Mouse (Mus musculus) heart, postnatal 14 days (tissue): ENCODE results near the gene Usp48. TPM values are rescaled to one million over a fixed set of nuclear protein-coding genes. Genes with fewer than 3 reads are reported as not detected.
"Not testable (repeated sequence)": the region's sequence is repeated elsewhere in the genome, so short reads cannot be mapped to it uniquely, and the experiment has no call there.

Experiments
- DNase-seq, 2 experiments: peaks; one replicate each; pipeline ENCODE4 v3.0.0; 2021 to 2022
- intact Hi-C: fragments of 180-260 bp; cut with DNase I; formaldehyde crosslinking; loops from one replicate; pipeline ENCODE4 v1.15.1; 2025
- long read RNA-seq, 2 experiments: library from polyadenylated mRNA; stranded (forward); transcript quantifications; one replicate each; pipeline ENCODE4 v2.0.0; 2021
- total RNA-seq, 2 experiments: library from RNA; stranded (reverse); gene quantifications; 2 replicates each; pipeline ENCODE4 v1.2.3; 2021

Usp48 gene
- 10 to 100 TPM; 36.7 to 40.1 TPM for total RNA-seq
- long read RNA-seq, experiment 1, full-length matches to known transcripts = 6 of 30 reads
- long read RNA-seq, experiment 1, partial matches to known transcripts = 0 of 30 reads
- long read RNA-seq, experiment 1, other reads (novel, unspliced or antisense) = 24 of 30 reads
- long read RNA-seq, experiment 2, full-length matches to known transcripts = 3 of 19 reads
- long read RNA-seq, experiment 2, partial matches to known transcripts = 1 of 19 reads
- long read RNA-seq, experiment 2, other reads (novel, unspliced or antisense) = 15 of 19 reads

GRCm38 (mm10) chr4:137593601-137594495, at the start of gene Usp48:
Gene Usp48 (plus strand): TSS chr4:137593755.
- intact Hi-C loops = no loop called here
- DNase-seq = peak; percentile 100

- no peak for DNase-seq
- intact Hi-C loops = loop anchor here (5.0 kb wide), 1 partner anchor 92 kb away; no protein-coding TSS in a partner anchor
Measured at GRCm38 (mm10) chr4:137545568-137545967, 48.0 kb upstream of the Usp48 start.

- DNase-seq = peak; percentile 40 to 55
- intact Hi-C loops = loop anchor here (5.0 kb wide), 1 partner anchor 91 kb away; no protein-coding TSS in a partner anchor
Measured at GRCm38 (mm10) chr4:137546003-137546525, 47.5 kb upstream of the Usp48 start.

- no peak for DNase-seq
Measured at GRCm38 (mm10) chr4:137553466-137553865, 40.1 kb upstream of the Usp48 start.

GRCm38 (mm10) chr4:137556673-137557210, 36.8 kb upstream of the Usp48 start:
- intact Hi-C loops = loop anchor here (5.0 kb wide), 1 partner anchor 34 kb away; no protein-coding TSS in a partner anchor
- no peak for DNase-seq

More at GRCm38 (mm10) chr4:137553466-137553865, 40.1 kb upstream of the Usp48 start:
- intact Hi-C loops = no loop called here

GRCm38 (mm10) chr4:137569873-137570272, 23.7 kb upstream of the Usp48 start:
- intact Hi-C loops = no loop called here
- DNase-seq = no peak

GRCm38 (mm10) chr4:137574469-137574868, 19.1 kb upstream of the Usp48 start, which contains the start of gene Ldlrad2:
Gene Ldlrad2 (minus strand): TSS chr4:137574569.
- no peak for DNase-seq
- intact Hi-C loops = no loop called here

- DNase-seq = no peak
- intact Hi-C loops = no loop called here
Measured at GRCm38 (mm10) chr4:137577486-137577885, 16.1 kb upstream of the Usp48 start.

GRCm38 (mm10) chr4:137578181-137578845, 15.2 kb upstream of the Usp48 start:
- DNase-seq = peak; percentile 62 to 78
- intact Hi-C loops = no loop called here

- intact Hi-C loops = no loop called here
- no peak for DNase-seq
Measured at GRCm38 (mm10) chr4:137579789-137580188, 13.8 kb upstream of the Usp48 start.

- intact Hi-C loops = no loop called here
- DNase-seq = no peak
Measured at GRCm38 (mm10) chr4:137580299-137580698, 13.3 kb upstream of the Usp48 start.

- intact Hi-C loops = no loop called here
- peak in 1 of 2 experiments; percentile 35 for DNase-seq
Measured at GRCm38 (mm10) chr4:137581815-137582214, 11.7 kb upstream of the Usp48 start.

GRCm38 (mm10) chr4:137589095-137589494, 4.5 kb upstream of the Usp48 start:
- intact Hi-C loops = loop anchor here (5.0 kb wide), 1 partner anchor 192 kb away; no protein-coding TSS in a partner anchor
- DNase-seq = not testable (repeated sequence)

- DNase-seq = no peak
- intact Hi-C loops = loop anchor here (5.0 kb wide), 1 partner anchor 192 kb away; no protein-coding TSS in a partner anchor
Measured at GRCm38 (mm10) chr4:137589586-137589985, 4.0 kb upstream of the Usp48 start.

- intact Hi-C loops = no loop called here
- no peak for DNase-seq
Measured at GRCm38 (mm10) chr4:137590961-137591360, 2.6 kb upstream of the Usp48 start.

GRCm38 (mm10) chr4:137594496-137595270, 1.1 kb downstream of the Usp48 start:
- intact Hi-C loops = no loop called here
- no peak for DNase-seq

- no peak for DNase-seq
- intact Hi-C loops = no loop called here
Measured at GRCm38 (mm10) chr4:137597098-137597630, 3.6 kb downstream of the Usp48 start.

- DNase-seq = no peak
- intact Hi-C loops = no loop called here
Measured at GRCm38 (mm10) chr4:137598577-137598976, 5.0 kb downstream of the Usp48 start.
